Mouse (Mus musculus): ENCODE measurements around the gene Sumf1. TPM values are rescaled to one million over a fixed set of nuclear protein-coding genes. Genes with fewer than 3 reads are reported as not detected.

Gene Sumf1
- polyA plus RNA-seq, 1 experiment: 14.9 TPM

DNA sequence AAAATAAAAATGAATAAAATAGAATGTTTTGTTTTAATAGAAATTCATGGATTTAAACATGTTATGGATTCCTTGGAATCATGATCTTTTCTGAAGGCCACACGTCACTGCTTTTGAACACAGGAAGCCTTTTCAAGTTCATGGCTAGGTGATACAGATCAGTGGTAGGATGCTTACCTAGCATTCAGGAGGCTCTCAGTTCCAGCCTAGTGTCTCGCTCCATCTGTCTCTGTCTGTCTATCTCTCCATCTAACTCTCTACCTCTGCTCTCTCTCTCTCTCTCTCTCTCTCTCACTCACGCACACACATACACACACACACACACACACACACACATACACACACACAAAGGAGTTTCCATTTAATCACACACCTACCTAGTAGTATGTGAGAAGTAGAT lies 15.9 kb downstream of the Sumf1 start:
- no peak overlapping the region for H3ac ChIP-seq (ENCODE audit: control insufficient read depth, insufficient read length)
- H3K4me3 ChIP-seq: no peak overlapping the region
- H3K36me3 ChIP-seq (ENCODE audit: control insufficient read depth, insufficient read depth): peaks cover 11% of the 10 kb centered on the region
- no peak overlapping the region for H3K4me2 ChIP-seq (ENCODE audit: low read depth)
- TF ChIP-seq POLR2A (IDR thresholded peaks at IDR 0.05; ENCODE audit: insufficient read length, low read depth) (no peak), MYOD1 (IDR thresholded peaks at IDR 0.05; ENCODE audit: control insufficient read depth in 1 of 3, insufficient read length in 2 of 3, low read depth in 2 of 3) (no peak), POLR2AphosphoS2 (IDR thresholded peaks at IDR 0.05; ENCODE audit: insufficient read length, low read depth) (no peak), SRF (IDR thresholded peaks at IDR 0.05; ENCODE audit: control insufficient read depth, insufficient read length, low read depth) (no peak), MYOG (IDR thresholded peaks at IDR 0.05; ENCODE audit: control insufficient read depth in 1 of 3, insufficient read depth in 1 of 3, insufficient read length in 2 of 3, low read depth in 2 of 3) (no peak), REST (IDR thresholded peaks at IDR 0.05; ENCODE audit: insufficient read depth, insufficient read length) (no peak), MAX (IDR thresholded peaks at IDR 0.05; ENCODE audit: low read depth) (no peak), E2F4 (IDR thresholded peaks at IDR 0.05; ENCODE audit: insufficient read depth) (no peak), USF1 (IDR thresholded peaks at IDR 0.05; ENCODE audit: low read depth) (no peak), CEBPB (IDR thresholded peaks at IDR 0.05; ENCODE audit: insufficient read depth, poor library complexity, severe bottlenecking) (no peak), TCF12 (IDR thresholded peaks at IDR 0.05; ENCODE audit: insufficient read depth, poor library complexity, severe bottlenecking) (no peak), TCF3 (IDR thresholded peaks at IDR 0.05; ENCODE audit: insufficient read length, low read depth) (no peak)
- H3K27me3 ChIP-seq (ENCODE audit: control insufficient read depth, insufficient read depth, insufficient read length): no peaks in the 10 kb centered on the region
- no peaks in the 10 kb centered on the region for H3K79me2 ChIP-seq (ENCODE audit: control insufficient read depth, insufficient read depth)

DNA sequence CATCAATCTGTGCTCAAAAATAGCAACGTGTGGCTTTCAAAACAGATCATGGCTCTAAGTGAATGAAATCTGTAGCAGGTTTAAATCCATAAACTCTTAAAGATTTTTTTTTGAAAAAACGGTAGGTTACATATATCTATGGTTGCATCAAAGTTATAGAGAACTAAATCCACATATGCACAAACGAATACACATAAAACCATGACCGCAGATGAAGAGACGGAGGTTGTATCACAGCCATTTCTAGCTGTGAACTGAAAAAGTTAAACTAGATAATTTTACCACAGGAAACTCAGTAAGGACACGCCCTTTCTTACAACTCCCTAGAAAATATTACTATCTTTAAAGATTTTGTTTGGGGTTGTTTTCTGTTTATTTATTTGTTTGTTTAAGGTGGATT lies 16.7 kb downstream of the Sumf1 start:
- H3K27me3 ChIP-seq (ENCODE audit: control insufficient read depth, insufficient read depth, insufficient read length): no peaks in the 10 kb centered on the region
- H3K4me2 ChIP-seq (ENCODE audit: low read depth): no peak overlapping the region
- H3K79me2 ChIP-seq (ENCODE audit: control insufficient read depth, insufficient read depth): no peaks in the 10 kb centered on the region
- H3K36me3 ChIP-seq (ENCODE audit: control insufficient read depth, insufficient read depth): peaks cover 10% of the 10 kb centered on the region
- H3ac ChIP-seq (ENCODE audit: control insufficient read depth, insufficient read length): no peak overlapping the region
- TF ChIP-seq TCF12 (IDR thresholded peaks at IDR 0.05; ENCODE audit: insufficient read depth, poor library complexity, severe bottlenecking): no peak
- TF ChIP-seq CEBPB (IDR thresholded peaks at IDR 0.05; ENCODE audit: insufficient read depth, poor library complexity, severe bottlenecking): no peak
- TF ChIP-seq E2F4 (IDR thresholded peaks at IDR 0.05; ENCODE audit: insufficient read depth): no peak
- H3K4me3 ChIP-seq: no peak overlapping the region

DNA sequence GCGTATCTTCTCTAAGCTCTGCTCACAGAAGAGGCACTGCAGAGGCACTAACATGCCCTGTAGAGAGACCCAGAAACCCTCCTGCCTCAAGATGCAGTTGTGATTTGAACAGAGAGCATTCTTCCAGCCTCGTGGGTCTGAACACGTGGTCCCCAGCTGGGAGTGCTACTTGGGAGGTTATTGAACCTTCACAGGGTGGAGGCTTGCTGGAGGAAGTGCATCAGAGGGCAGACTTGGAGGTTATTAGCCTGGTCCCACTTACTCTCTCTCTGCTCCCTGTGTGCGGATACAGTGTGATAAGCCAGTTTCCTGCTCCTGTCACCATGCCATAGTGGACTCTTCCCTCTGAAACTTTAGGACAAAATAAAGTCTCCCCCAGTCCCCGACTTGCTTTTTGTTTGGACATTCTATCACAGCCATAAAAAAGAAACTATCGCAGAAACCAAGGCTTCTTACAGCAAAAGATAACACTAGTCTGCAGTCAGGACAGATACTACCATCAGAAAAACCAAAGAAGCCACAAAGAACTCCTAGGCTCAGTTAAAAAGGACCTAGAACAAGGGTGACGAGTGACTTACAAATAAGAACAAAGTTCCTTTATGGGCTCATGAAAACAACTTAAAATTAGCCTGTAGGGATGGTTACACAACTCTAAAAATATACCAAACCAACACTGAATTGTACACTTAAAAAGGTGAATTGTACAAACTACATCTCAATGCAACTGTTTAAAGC lies 17.3 kb downstream of the Sumf1 start:
- Histone ChIP-seq H3K27me3 (ENCODE audit: control insufficient read depth, insufficient read depth, insufficient read length) (no peaks in the 10 kb centered on the region), H3K79me2 (ENCODE audit: control insufficient read depth, insufficient read depth) (no peaks in the 10 kb centered on the region), H3K4me2 (ENCODE audit: low read depth) (no peak overlapping the region), H3ac (ENCODE audit: control insufficient read depth, insufficient read length) (no peak overlapping the region), H3K36me3 (ENCODE audit: control insufficient read depth, insufficient read depth) (peaks cover 4% of the 10 kb centered on the region), H3K4me3 (no peak overlapping the region)
- no peak for TF ChIP-seq POLR2AphosphoS2 (IDR thresholded peaks at IDR 0.05; ENCODE audit: insufficient read length, low read depth)
- no peak for TF ChIP-seq MYOD1 (IDR thresholded peaks at IDR 0.05; ENCODE audit: control insufficient read depth in 1 of 3, insufficient read length in 2 of 3, low read depth in 2 of 3)
- no peak for TF ChIP-seq POLR2A (IDR thresholded peaks at IDR 0.05; ENCODE audit: insufficient read length, low read depth)
- no peak for TF ChIP-seq MAX (IDR thresholded peaks at IDR 0.05; ENCODE audit: low read depth)
- TF ChIP-seq TCF12 (IDR thresholded peaks at IDR 0.05; ENCODE audit: insufficient read depth, poor library complexity, severe bottlenecking): no peak
- TF ChIP-seq CEBPB (IDR thresholded peaks at IDR 0.05; ENCODE audit: insufficient read depth, poor library complexity, severe bottlenecking): no peak
- no peak for TF ChIP-seq MYOG (IDR thresholded peaks at IDR 0.05; ENCODE audit: control insufficient read depth in 1 of 3, insufficient read depth in 1 of 3, insufficient read length in 2 of 3, low read depth in 2 of 3)
- TF ChIP-seq SRF (IDR thresholded peaks at IDR 0.05; ENCODE audit: control insufficient read depth, insufficient read length, low read depth): no peak
- no peak for TF ChIP-seq REST (IDR thresholded peaks at IDR 0.05; ENCODE audit: insufficient read depth, insufficient read length)
- TF ChIP-seq USF1 (IDR thresholded peaks at IDR 0.05; ENCODE audit: low read depth): no peak
- TF ChIP-seq TCF3 (IDR thresholded peaks at IDR 0.05; ENCODE audit: insufficient read length, low read depth): no peak
- TF ChIP-seq E2F4 (IDR thresholded peaks at IDR 0.05; ENCODE audit: insufficient read depth): no peak

DNA sequence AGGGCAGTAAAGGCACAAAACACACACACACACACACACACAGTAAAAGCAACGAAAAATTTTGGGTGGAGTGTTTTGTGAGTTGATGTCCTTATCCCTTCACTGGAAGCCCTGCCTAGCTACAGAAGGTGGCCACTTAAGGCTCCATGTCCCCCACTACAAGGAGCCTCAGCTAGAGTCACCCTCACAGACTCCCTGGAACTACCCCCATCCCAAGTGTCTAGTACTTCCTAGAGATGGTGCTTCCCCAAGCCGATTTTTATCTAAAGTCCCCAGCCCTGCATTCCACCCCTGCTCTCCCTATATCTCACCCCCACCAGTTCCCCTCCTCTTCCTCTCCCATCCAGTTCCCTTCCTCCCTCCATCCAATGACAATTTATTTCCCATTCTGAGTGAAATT lies 19.8 kb downstream of the Sumf1 start:
- H3K36me3 ChIP-seq (ENCODE audit: control insufficient read depth, insufficient read depth): no peaks in the 10 kb centered on the region

DNA sequence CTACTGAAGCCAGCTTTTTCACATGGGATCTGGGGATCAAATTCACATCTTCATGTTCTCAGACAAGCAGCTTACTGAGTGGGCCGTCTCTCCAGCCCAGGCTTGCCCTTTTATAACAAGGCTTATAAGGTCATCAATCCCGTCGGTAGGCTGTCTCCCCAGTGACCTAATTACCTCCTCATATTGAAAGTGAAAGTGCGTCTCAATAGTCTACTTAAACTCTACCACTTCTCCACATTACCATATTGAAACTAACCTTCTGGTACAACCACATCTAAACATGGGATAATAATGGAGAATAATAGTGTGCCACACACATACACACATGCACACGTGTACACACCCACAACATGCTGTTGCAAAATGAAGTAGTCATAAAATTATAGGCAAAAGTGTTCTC lies 20.4 kb downstream of the Sumf1 start:
- H3K27me3 ChIP-seq (ENCODE audit: control insufficient read depth, insufficient read depth, insufficient read length): no peaks in the 10 kb centered on the region
- H3K4me3 ChIP-seq: no peak overlapping the region
- no peaks in the 10 kb centered on the region for H3K79me2 ChIP-seq (ENCODE audit: control insufficient read depth, insufficient read depth)
- H3ac ChIP-seq (ENCODE audit: control insufficient read depth, insufficient read length): no peak overlapping the region
- TF ChIP-seq USF1 (IDR thresholded peaks at IDR 0.05; ENCODE audit: low read depth) (no peak), POLR2A (IDR thresholded peaks at IDR 0.05; ENCODE audit: insufficient read length, low read depth) (no peak), POLR2AphosphoS2 (IDR thresholded peaks at IDR 0.05; ENCODE audit: insufficient read length, low read depth) (no peak), TCF12 (IDR thresholded peaks at IDR 0.05; ENCODE audit: insufficient read depth, poor library complexity, severe bottlenecking) (no peak), SRF (IDR thresholded peaks at IDR 0.05; ENCODE audit: control insufficient read depth, insufficient read length, low read depth) (no peak), REST (IDR thresholded peaks at IDR 0.05; ENCODE audit: insufficient read depth, insufficient read length) (no peak), MYOG (IDR thresholded peaks at IDR 0.05; ENCODE audit: control insufficient read depth in 1 of 3, insufficient read depth in 1 of 3, insufficient read length in 2 of 3, low read depth in 2 of 3) (no peak), MAX (IDR thresholded peaks at IDR 0.05; ENCODE audit: low read depth) (no peak), CEBPB (IDR thresholded peaks at IDR 0.05; ENCODE audit: insufficient read depth, poor library complexity, severe bottlenecking) (no peak), TCF3 (IDR thresholded peaks at IDR 0.05; ENCODE audit: insufficient read length, low read depth) (no peak), MYOD1 (IDR thresholded peaks at IDR 0.05; ENCODE audit: control insufficient read depth in 1 of 3, insufficient read length in 2 of 3, low read depth in 2 of 3) (no peak), E2F4 (IDR thresholded peaks at IDR 0.05; ENCODE audit: insufficient read depth) (no peak)
- H3K4me2 ChIP-seq (ENCODE audit: low read depth): no peak overlapping the region
- no peaks in the 10 kb centered on the region for H3K36me3 ChIP-seq (ENCODE audit: control insufficient read depth, insufficient read depth)

More for the DNA sequence above, 19.8 kb downstream of the Sumf1 start:
- no peak for TF ChIP-seq REST (IDR thresholded peaks at IDR 0.05; ENCODE audit: insufficient read depth, insufficient read length)
- no peak for TF ChIP-seq SRF (IDR thresholded peaks at IDR 0.05; ENCODE audit: control insufficient read depth, insufficient read length, low read depth)
- TF ChIP-seq MYOG (IDR thresholded peaks at IDR 0.05; ENCODE audit: control insufficient read depth in 1 of 3, insufficient read depth in 1 of 3, insufficient read length in 2 of 3, low read depth in 2 of 3): no peak
- no peaks in the 10 kb centered on the region for H3K79me2 ChIP-seq (ENCODE audit: control insufficient read depth, insufficient read depth)
- H3K27me3 ChIP-seq (ENCODE audit: control insufficient read depth, insufficient read depth, insufficient read length): no peaks in the 10 kb centered on the region
- H3ac ChIP-seq (ENCODE audit: control insufficient read depth, insufficient read length): no peak overlapping the region
- H3K4me3 ChIP-seq: no peak overlapping the region
- no peak overlapping the region for H3K4me2 ChIP-seq (ENCODE audit: low read depth)

All from myocyte (in vitro differentiated cells).